Mouse (Mus musculus): ENCODE results near the gene Pitpnm2.

GRCm38 (mm10) chr5:124167621-124168020, 81.9 kb downstream of the Pitpnm2 start:
- TF ChIP-seq CTCF (conservative IDR thresholded peaks at IDR 0.05; ENCODE audit: low read length) (no peak), NANOG (IDR thresholded peaks at IDR 0.05; ENCODE audit: borderline replicate concordance, low read length) (no peak), POU5F1 (IDR thresholded peaks at IDR 0.05; ENCODE audit: borderline replicate concordance, low read length) (no peak)
